Mouse (Mus musculus) MEL (cell line): ENCODE data around the gene Stat4. TPM values are rescaled to one million over a fixed set of nuclear protein-coding genes. Genes with fewer than 3 reads are reported as not detected.

ENCODE experiments used
- DNase-seq: peaks from one replicate; pipeline ENCODE4 v3.0.0; 2011; ENCODE audit warnings: low read depth, low spot score
- H3K27ac ChIP-seq: 2 replicates; pipeline ENCODE4 v1.5.1; 2012; ENCODE audit warnings: low read depth, mild to moderate bottlenecking, control low read depth, low read length, moderate library complexity; ENCODE audit not compliant: control insufficient read depth
- H3K27me3 ChIP-seq, 2 experiments: fragments of 150-350 bp in 1 of 2; sonication (generic) in 1 of 2; 2 replicates each; pipeline ENCODE4 v1.6.1; 2012; ENCODE audit warnings: low read length in 2 of 2, mild to moderate bottlenecking in 2 of 2, improper control_type of control experiment in 1 of 2, moderate library complexity in 1 of 2; ENCODE audit not compliant: insufficient read depth in 2 of 2, control insufficient read depth in 1 of 2
- H3K36me3 ChIP-seq, 2 experiments: 2 replicates each; pipeline ENCODE4 v1.6.1; 2012 to 2014; ENCODE audit warnings: low read length in 2 of 2, improper control_type of control experiment in 1 of 2, inconsistent platforms in 1 of 2, mild to moderate bottlenecking in 1 of 2; ENCODE audit not compliant: insufficient read depth in 2 of 2, control insufficient read depth in 1 of 2
- H3K4me1 ChIP-seq, 2 experiments: fragments of 150-350 bp in 1 of 2; sonication (generic) in 1 of 2; 2 replicates each; pipeline ENCODE4 v1.6.1; 2012; ENCODE audit warnings: low read length in 2 of 2, improper control_type of control experiment in 1 of 2, mild to moderate bottlenecking in 1 of 2; ENCODE audit not compliant: insufficient read depth in 2 of 2, control insufficient read depth in 1 of 2
- H3K4me3 ChIP-seq, 2 experiments: fragments of 150-350 bp in 1 of 2; sonication (generic) in 1 of 2; 2 replicates each; pipeline ENCODE4 v1.5.1; 2012; ENCODE audit warnings: low read depth in 2 of 2, low read length in 2 of 2, mild to moderate bottlenecking in 2 of 2, moderate library complexity in 2 of 2, control low read depth in 1 of 2, improper control_type of control experiment in 1 of 2; ENCODE audit not compliant: control insufficient read depth in 1 of 2, insufficient read depth in 1 of 2
- H3K79me2 ChIP-seq: 2 replicates; pipeline ENCODE4 v1.6.1; 2012; ENCODE audit warnings: mild to moderate bottlenecking, low read length, moderate library complexity; ENCODE audit not compliant: control insufficient read depth, poor library complexity, insufficient read depth
- H3K9ac ChIP-seq: 2 replicates; pipeline ENCODE4 v1.6.1; 2012; ENCODE audit warnings: low read depth, mild to moderate bottlenecking, control low read depth, low read length, moderate library complexity; ENCODE audit not compliant: control insufficient read depth, poor library complexity, severe bottlenecking
- H3K9me3 ChIP-seq: fragments of 150-350 bp; sonication (generic); replicated peaks from 2 replicates; pipeline ENCODE4 v1.6.1; 2012; ENCODE audit warnings: mild to moderate bottlenecking, low read length, improper control_type of control experiment, moderate library complexity; ENCODE audit not compliant: insufficient read depth
- BHLHE40 ChIP-seq: IDR thresholded peaks from 2 replicates; pipeline ENCODE4 v1.6.1; 2012; ENCODE audit warnings: low read depth, mild to moderate bottlenecking, inconsistent platforms, low read length, improper control_type of control experiment, borderline replicate concordance
- CHD2 ChIP-seq: IDR thresholded peaks from 2 replicates; pipeline ENCODE4 v1.6.1; 2011; ENCODE audit warnings: low read length, improper control_type of control experiment
- ELF1 ChIP-seq: IDR thresholded peaks from 2 replicates; pipeline ENCODE4 v1.6.1; 2014; ENCODE audit warnings: low read depth, mild to moderate bottlenecking, inconsistent platforms, low read length, improper control_type of control experiment, moderate library complexity
- GABPA ChIP-seq: IDR thresholded peaks from 2 replicates; pipeline ENCODE4 v1.6.1; 2012; ENCODE audit warnings: low read depth, mild to moderate bottlenecking, inconsistent platforms, low read length, improper control_type of control experiment, moderate library complexity
- GATA1 ChIP-seq: IDR thresholded peaks from 2 replicates; pipeline ENCODE4 v1.6.1; 2011; ENCODE audit warnings: low read depth, low read length, improper control_type of control experiment
- JUND ChIP-seq: IDR thresholded peaks from 2 replicates; pipeline ENCODE4 v1.6.1; 2011; ENCODE audit warnings: low read depth, mild to moderate bottlenecking, improper control_type of control experiment, low read length
- MAFK ChIP-seq: IDR thresholded peaks from 2 replicates; pipeline ENCODE4 v1.6.1; 2011; ENCODE audit warnings: low read depth, mild to moderate bottlenecking, low read length, improper control_type of control experiment, borderline replicate concordance
- MAZ ChIP-seq: IDR thresholded peaks from 2 replicates; pipeline ENCODE4 v1.6.1; 2012; ENCODE audit warnings: low read depth, mild to moderate bottlenecking, inconsistent platforms, low read length, improper control_type of control experiment
- MEF2A ChIP-seq: IDR thresholded peaks from 2 replicates; pipeline ENCODE4 v1.6.1; 2014; ENCODE audit warnings: low read depth, mild to moderate bottlenecking, inconsistent platforms, low read length, improper control_type of control experiment; ENCODE audit not compliant: poor library complexity, insufficient replicate concordance, severe bottlenecking; ENCODE audit errors: extremely low read depth
- MYB ChIP-seq: IDR thresholded peaks from 2 replicates; pipeline ENCODE4 v1.6.1; 2011; ENCODE audit warnings: mild to moderate bottlenecking, low read depth, low read length, improper control_type of control experiment
- POLR2AphosphoS5 ChIP-seq: IDR thresholded peaks from 2 replicates; pipeline ENCODE4 v1.6.1; 2012; ENCODE audit warnings: low read depth, borderline replicate concordance, mild to moderate bottlenecking, inconsistent platforms, low read length, moderate library complexity, mixed read lengths
- RAD21 ChIP-seq: IDR thresholded peaks from 2 replicates; pipeline ENCODE4 v1.6.1; 2011; ENCODE audit warnings: mild to moderate bottlenecking, low read depth, low read length, improper control_type of control experiment
- SIN3A ChIP-seq: IDR thresholded peaks from 2 replicates; pipeline ENCODE4 v1.6.1; 2012; ENCODE audit warnings: low read length, improper control_type of control experiment, inconsistent platforms
- SMC3 ChIP-seq: IDR thresholded peaks from 2 replicates; pipeline ENCODE4 v1.6.1; 2011; ENCODE audit warnings: low read depth, low read length, improper control_type of control experiment
- TAL1 ChIP-seq: IDR thresholded peaks from 2 replicates; pipeline ENCODE4 v1.6.1; 2012; ENCODE audit warnings: mild to moderate bottlenecking, inconsistent platforms, low read length, moderate library complexity, mixed read lengths
- TBP ChIP-seq: IDR thresholded peaks from 2 replicates; pipeline ENCODE4 v1.8.0; 2011; ENCODE audit warnings: low read depth, low read length, improper control_type of control experiment
- USF1 ChIP-seq: IDR thresholded peaks from 2 replicates; pipeline ENCODE4 v1.6.1; 2014; ENCODE audit warnings: low read depth, mild to moderate bottlenecking, inconsistent platforms, low read length, improper control_type of control experiment, moderate library complexity
- USF2 ChIP-seq, 2 experiments: IDR thresholded peaks; 2 replicates each; pipeline ENCODE4 v1.6.1; 2011 to 2012; ENCODE audit warnings: improper control_type of control experiment in 2 of 2, low read length in 2 of 2, borderline replicate concordance in 1 of 2, inconsistent platforms in 1 of 2, low read depth in 1 of 2, mild to moderate bottlenecking in 1 of 2; ENCODE audit not compliant: insufficient read depth in 1 of 2
- ZC3H11A ChIP-seq: IDR thresholded peaks from 2 replicates; pipeline ENCODE4 v1.6.1; 2012; ENCODE audit warnings: low read depth, mild to moderate bottlenecking, inconsistent platforms, low read length, improper control_type of control experiment
- ZNF384 ChIP-seq: IDR thresholded peaks from 2 replicates; pipeline ENCODE4 v1.6.1; 2012; ENCODE audit warnings: low read depth, mild to moderate bottlenecking, inconsistent platforms, low read length, improper control_type of control experiment
- polyA plus RNA-seq, 2 experiments: library from polyadenylated mRNA; stranded (reverse) in 1 of 2; unstranded in 1 of 2; fragments of >175 nt in 1 of 2; fragments of >200 nt in 1 of 2; gene quantifications; 2 replicates each; pipeline versions ENCODE4 v1.2.1 to v1.2.4; 2012; ENCODE audit warnings: low replicate concordance in 2 of 2, low read depth in 1 of 2; ENCODE audit not compliant: insufficient read length in 2 of 2, insufficient read depth in 1 of 2, missing spikeins in 1 of 2
- total RNA-seq: library from RNA; depleted of rRNA; stranded (reverse); fragments of 300-350 nt; gene quantifications from 2 replicates; pipeline ENCODE4 v1.2.3, GENCODE M21; 2012

Stat4 gene
- total and polyA plus RNA-seq, 3 experiments: not detected

- no peaks in the 10 kb centered on the region for H3K4me1 ChIP-seq
- H3K4me3 ChIP-seq: no peak overlapping the region
- H3K27me3 ChIP-seq: no peaks in the 10 kb centered on the region; a peak in 1 of 4 replicates
- TF ChIP-seq SMC3 (no peak), TAL1 (no peak), SIN3A (no peak), GATA1 (no peak), MYB (no peak), POLR2AphosphoS5 (no peak), ZC3H11A (no peak), GABPA (no peak), MEF2A (no peak), ELF1 (no peak), RAD21 (no peak), ZNF384 (no peak), TBP (no peak), CHD2 (no peak), USF1 (no peak), BHLHE40 (no peak), JUND (no peak), MAZ (no peak)
- TF ChIP-seq, all 39 proteins: peak for 0
- Histone ChIP-seq H3K27ac (no peak overlapping the region), H3K9me3 (no peaks in the 10 kb centered on the region), H3K9ac (no peak overlapping the region), H3K79me2 (no peaks in the 10 kb centered on the region), H3K36me3 (no peaks in the 10 kb centered on the region)
- DNase-seq: no peak
Observed at GRCm38 (mm10) chr1:51947116-51947515, 39.8 kb upstream of the Stat4 start.

GRCm38 (mm10) chr1:51964647-51965046, 22.3 kb upstream of the Stat4 start:
- Histone ChIP-seq H3K4me3 (no peak overlapping the region), H3K4me1 (no peaks in the 10 kb centered on the region), H3K79me2 (no peaks in the 10 kb centered on the region), H3K27ac (no peak overlapping the region), H3K36me3 (no peaks in the 10 kb centered on the region), H3K9ac (no peak overlapping the region), H3K27me3 (no peaks in the 10 kb centered on the region), H3K9me3 (no peaks in the 10 kb centered on the region)
- TF ChIP-seq USF2 (IDR thresholded peaks at IDR 0.05; ENCODE audit: borderline replicate concordance in 1 of 2, insufficient read depth in 1 of 2, low read depth in 1 of 2, low read length in 2 of 2): no peak
- TF ChIP-seq MAFK: no peak
- DNase-seq: no peak
